Mouse (Mus musculus) forebrain, embryonic 14.5 days (tissue): ENCODE results near the gene Sh2d1b2. TPM values are rescaled to one million over a fixed set of nuclear protein-coding genes. Genes with fewer than 3 reads are reported as not detected.

Experiments used
- ATAC-seq: fragments of 200-750 bp; cut with Nextera tagmentation; 2 replicates; pipeline ENCODE4 v1.8.0; 2017; ENCODE audit warnings: mild to moderate bottlenecking, moderate library complexity
- DNase-seq: peaks from one replicate; pipeline ENCODE4 v3.0.0-alpha.2; 2015; ENCODE audit warnings: low spot score
- H3K27ac ChIP-seq: fragments of 300-500 bp; sonication (generic); 2 replicates; pipeline ENCODE4 v1.5.1; 2014; ENCODE audit warnings: low read depth, mild to moderate bottlenecking, control low read depth, low read length, moderate library complexity
- H3K27me3 ChIP-seq: fragments of 300-500 bp; sonication (generic); replicated peaks from 2 replicates; pipeline ENCODE4 v1.6.1; 2014; ENCODE audit warnings: low read length, control low read depth, mixed read lengths; ENCODE audit not compliant: control insufficient read depth, insufficient read depth
- H3K36me3 ChIP-seq: fragments of 300-500 bp; sonication (generic); 2 replicates; pipeline ENCODE4 v1.6.1; 2014; ENCODE audit warnings: low read length, control low read depth; ENCODE audit not compliant: control insufficient read depth, insufficient read depth
- H3K4me1 ChIP-seq: fragments of 300-500 bp; sonication (generic); 2 replicates; pipeline ENCODE4 v1.6.1; 2014; ENCODE audit warnings: antibody characterized with exemption, low read length, control low read depth; ENCODE audit not compliant: control insufficient read depth, insufficient read depth
- H3K4me2 ChIP-seq: fragments of 300-500 bp; sonication (generic); 2 replicates; pipeline ENCODE4 v1.6.1; 2014; ENCODE audit warnings: mild to moderate bottlenecking, control low read depth, low read length
- H3K4me3 ChIP-seq: fragments of 300-500 bp; sonication (generic); 2 replicates; pipeline ENCODE4 v1.5.1; 2014; ENCODE audit warnings: low read depth, low read length, control low read depth
- H3K9ac ChIP-seq: fragments of 300-500 bp; sonication (generic); 2 replicates; pipeline ENCODE4 v1.6.1; 2014; ENCODE audit warnings: mild to moderate bottlenecking, low read length, control low read depth, moderate library complexity
- H3K9me3 ChIP-seq: fragments of 300-500 bp; sonication (generic); replicated peaks from 2 replicates; pipeline ENCODE4 v1.6.1; 2016; ENCODE audit warnings: low read length, control low read depth, mixed read lengths; ENCODE audit not compliant: control insufficient read depth
- WGBS: fragments of 180-500 bp; shearing (Covaris S2); extraction: QIAGEN DNeasy Blood & Tissue Kit; methylation state at CpG from one replicate; pipeline ENCODE4 v1.1.7; 2014; 5-methylcytosine and 5-hydroxymethylcytosine counted together
- polyA plus RNA-seq: library from polyadenylated mRNA; unstranded; fragments of >200 nt; fragmentation: Nextera tagmentation; extraction: Ambion mirVana; gene quantifications from 2 replicates; pipeline ENCODE4 v1.2.1, GENCODE M21; 2014

The Sh2d1b2 gene
- polyA plus RNA-seq, 1 experiment from 2014 or later = not detected

DNA sequence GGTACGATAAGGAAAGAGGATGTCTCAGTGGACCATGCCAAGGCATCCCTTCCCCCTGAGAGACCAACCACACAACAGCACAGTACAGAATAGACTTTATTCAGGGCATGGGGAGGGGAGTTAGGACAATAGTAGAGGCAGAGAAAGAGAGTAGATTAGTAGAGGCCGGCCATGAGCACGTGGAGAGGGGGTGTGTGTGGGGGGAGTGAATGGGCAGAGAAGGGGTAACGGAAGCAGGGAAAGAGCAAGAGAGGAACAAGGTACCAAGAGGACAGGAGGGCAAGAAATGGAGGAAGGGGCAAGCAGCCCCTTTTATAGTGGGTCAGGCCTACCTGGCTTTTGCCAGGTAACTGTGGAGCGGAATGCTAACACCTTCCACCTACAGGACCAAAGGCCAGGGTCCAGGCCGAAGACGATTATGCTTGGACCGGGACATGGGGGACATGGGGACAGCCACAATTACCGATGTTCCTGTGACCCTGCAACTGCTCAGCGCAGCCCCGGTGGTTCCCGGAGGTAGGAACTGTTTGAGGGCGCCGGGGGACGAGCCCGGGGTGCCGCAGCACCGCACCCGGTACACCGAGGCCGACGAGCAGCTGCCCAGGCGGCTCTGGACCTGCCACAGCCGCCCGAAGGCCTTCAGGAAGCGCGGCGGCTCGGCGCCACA is 22.5 kb downstream of the Sh2d1b2 start:
- ATAC-seq = no peak
- WGBS = 48% methylated on average over 17 of the region's 30 CpGs
- peak overlapping the region; percentile 87 for H3K9ac ChIP-seq
- 0 out of 2 replicates have a peak, but pooled peaks cover 3% of the 10 kb centered on the region for H3K4me1 ChIP-seq
- H3K27me3 ChIP-seq = 0 out of 2 replicates have a peak, but pooled peaks cover 3% of the 10 kb centered on the region
- no peaks in the 10 kb centered on the region for H3K36me3 ChIP-seq
- DNase-seq = no peak
- H3K4me3 ChIP-seq = peak overlapping the region; percentile 65
- peak overlapping the region; percentile 69 for H3K4me2 ChIP-seq
- no peaks in the 10 kb centered on the region for H3K9me3 ChIP-seq
- no peak overlapping the region for H3K27ac ChIP-seq

GRCm38 (mm10) chr1:170255560-170255910 is 23.0 kb downstream of the Sh2d1b2 start:
- peak overlapping the region; percentile 69 for H3K4me2 ChIP-seq
- 7% methylated on average over 32 of the region's 32 CpGs for WGBS
- 0 out of 2 replicates have a peak, but pooled peaks cover 3% of the 10 kb centered on the region for H3K4me1 ChIP-seq
- H3K9me3 ChIP-seq = no peaks in the 10 kb centered on the region
- no peaks in the 10 kb centered on the region for H3K36me3 ChIP-seq
- H3K4me3 ChIP-seq = peak overlapping the region; percentile 65
- ATAC-seq (peak; percentile 100), DNase-seq (peak; percentile 95)
- H3K9ac ChIP-seq = peak overlapping the region; percentile 87
- H3K27ac ChIP-seq = no peak overlapping the region
- H3K27me3 ChIP-seq = 0 out of 2 replicates have a peak, but pooled peaks cover 3% of the 10 kb centered on the region

- H3K36me3 ChIP-seq = no peaks in the 10 kb centered on the region
Observed at GRCm38 (mm10) chr1:170270281-170270680, 37.7 kb downstream of the Sh2d1b2 start.

GRCm38 (mm10) chr1:170270696-170271095 is 38.1 kb downstream of the Sh2d1b2 start:
- DNase-seq (no peak), ATAC-seq (no peak)
- no peaks in the 10 kb centered on the region for H3K36me3 ChIP-seq
- WGBS = 91% methylated on average over 4 of the region's 4 CpGs
- no peak overlapping the region for H3K4me3 ChIP-seq
- no peak overlapping the region for H3K9ac ChIP-seq
- no peaks in the 10 kb centered on the region for H3K4me1 ChIP-seq
- H3K27ac ChIP-seq = no peak overlapping the region
- H3K4me2 ChIP-seq = no peak overlapping the region
- H3K9me3 ChIP-seq = no peaks in the 10 kb centered on the region
- H3K27me3 ChIP-seq = no peaks in the 10 kb centered on the region; the same call in 1 of the 2 replicates

More at GRCm38 (mm10) chr1:170270281-170270680, 37.7 kb downstream of the Sh2d1b2 start:
- no peak overlapping the region for H3K27ac ChIP-seq
- ATAC-seq (no peak), DNase-seq (no peak)
- no peaks in the 10 kb centered on the region; the same call in 1 of the 2 replicates for H3K27me3 ChIP-seq
- 92% methylated on average over 6 of the region's 6 CpGs for WGBS
- no peak overlapping the region for H3K4me3 ChIP-seq
- H3K4me2 ChIP-seq = no peak overlapping the region
- H3K9me3 ChIP-seq = no peaks in the 10 kb centered on the region
- H3K4me1 ChIP-seq = no peaks in the 10 kb centered on the region
- H3K9ac ChIP-seq = no peak overlapping the region

DNA sequence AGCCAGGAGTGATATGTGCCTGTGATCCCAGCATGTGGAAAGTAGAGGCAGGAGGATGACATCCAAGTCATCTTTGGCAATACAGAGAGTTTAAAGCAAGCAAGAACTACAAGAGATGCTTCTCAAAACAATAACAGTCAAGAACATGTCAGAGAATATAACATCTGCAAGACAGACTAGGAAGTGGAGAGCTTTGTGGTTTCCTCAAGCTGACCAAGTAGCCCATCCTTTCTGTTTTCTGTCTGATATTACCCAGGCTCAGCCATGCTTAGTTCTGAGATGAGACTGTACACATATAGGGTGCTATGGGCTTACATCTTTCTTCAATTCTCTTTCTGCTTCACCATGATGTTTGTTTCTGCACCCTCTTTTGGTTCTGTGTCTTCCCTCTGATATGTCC is 40.7 kb downstream of the Sh2d1b2 start:
- Histone ChIP-seq H3K9ac (no peak overlapping the region), H3K27me3 (no peaks in the 10 kb centered on the region; the same call in 1 of the 2 replicates), H3K9me3 (no peaks in the 10 kb centered on the region), H3K4me1 (no peaks in the 10 kb centered on the region), H3K4me3 (no peak overlapping the region), H3K4me2 (no peak overlapping the region), H3K36me3 (no peaks in the 10 kb centered on the region), H3K27ac (no peak overlapping the region)
- no peak for DNase-seq
- ATAC-seq = no peak

DNA sequence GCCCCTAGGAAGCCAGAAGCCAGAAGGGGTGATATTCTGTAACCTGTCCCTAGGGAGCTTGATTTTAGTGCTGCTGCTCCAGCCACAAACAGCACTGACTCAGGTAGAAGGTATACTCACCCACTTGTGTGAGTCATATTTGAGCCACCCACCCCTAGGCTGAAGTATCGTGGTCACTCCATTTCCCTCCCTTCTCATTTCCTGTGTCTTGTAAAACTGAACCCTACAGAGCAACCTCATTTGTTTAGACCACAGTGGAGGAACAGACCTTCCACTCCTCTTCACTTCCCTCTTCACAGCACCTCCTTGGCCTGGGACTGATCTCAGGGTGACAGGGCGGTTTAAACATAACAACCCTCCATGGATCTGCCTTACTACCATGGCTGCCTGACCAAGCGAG is 44.5 kb downstream of the Sh2d1b2 start, which contains the start of gene Sh2d1b1:
Gene Sh2d1b1, plus strand, starts transcription at position 305 of the 400 bp plus-strand sequence.
- no peaks in the 10 kb centered on the region for H3K4me1 ChIP-seq
- no peak within 1 kb of the TSS for H3K4me2 ChIP-seq
- no peaks in the 10 kb centered on the region for H3K36me3 ChIP-seq
- DNase-seq (no peak), ATAC-seq (no peak)
- 92% methylated on average over 2 of the region's 3 CpGs for WGBS
- no peak within 1 kb of the TSS for H3K4me3 ChIP-seq
- no peaks in the 10 kb centered on the region for H3K9me3 ChIP-seq
- H3K27me3 ChIP-seq = no peaks in the 10 kb centered on the region
- no peak within 1 kb of the TSS for H3K9ac ChIP-seq
- no peak within 1 kb of the TSS for H3K27ac ChIP-seq

GRCm38 (mm10) chr1:170282415-170283129 is 50.0 kb downstream of the Sh2d1b2 start:
- Histone ChIP-seq H3K9ac (no peak overlapping the region), H3K4me3 (no peak overlapping the region), H3K4me1 (no peaks in the 10 kb centered on the region), H3K4me2 (no peak overlapping the region), H3K9me3 (no peaks in the 10 kb centered on the region), H3K27ac (no peak overlapping the region), H3K36me3 (no peaks in the 10 kb centered on the region), H3K27me3 (no peaks in the 10 kb centered on the region)
- ATAC-seq (no peak), DNase-seq (no peak)
- 82% methylated on average over 4 of the region's 4 CpGs for WGBS

DNA sequence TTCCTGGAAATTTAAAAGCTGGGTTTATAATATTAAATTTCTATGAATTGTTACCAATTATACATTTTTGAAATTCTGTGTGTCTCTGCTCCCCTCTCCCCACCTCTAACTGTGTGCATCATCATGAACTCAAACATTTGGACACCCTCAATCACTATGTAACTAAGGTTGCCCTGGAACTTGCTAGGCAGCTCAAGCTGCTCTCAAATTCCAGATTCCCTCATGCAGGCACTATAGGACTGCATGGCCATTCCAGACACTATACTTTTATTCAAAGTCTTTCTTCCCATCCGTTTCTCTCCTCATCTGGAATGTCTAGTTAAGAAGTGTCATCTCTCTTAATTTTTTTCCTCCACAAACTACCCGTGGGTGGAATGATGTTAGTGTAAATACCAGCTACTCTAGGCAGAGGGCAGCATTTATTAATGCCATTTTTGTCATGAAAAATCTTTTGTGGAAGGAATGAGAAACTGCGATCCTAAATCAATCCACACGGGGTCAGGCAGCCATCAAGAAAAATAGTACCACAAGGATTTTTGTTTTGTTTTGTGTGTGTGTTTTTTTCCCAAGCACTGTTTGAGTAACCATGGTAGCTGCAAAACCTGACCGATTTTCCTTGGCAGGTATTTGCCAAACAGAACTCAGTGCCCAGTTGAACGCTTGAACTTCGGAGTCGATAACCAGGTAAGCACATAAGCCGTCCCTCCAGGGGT is 59.8 kb downstream of the Sh2d1b2 start:
- Histone ChIP-seq H3K9me3 (no peaks in the 10 kb centered on the region), H3K9ac (no peak overlapping the region), H3K36me3 (no peaks in the 10 kb centered on the region), H3K4me2 (no peak overlapping the region), H3K4me1 (no peaks in the 10 kb centered on the region), H3K27me3 (no peaks in the 10 kb centered on the region), H3K27ac (no peak overlapping the region), H3K4me3 (no peak overlapping the region)
- ATAC-seq = peak; percentile 82
- WGBS = 32% methylated on average over 9 of the region's 9 CpGs
- DNase-seq = peak; percentile 91
